Mouse (Mus musculus) forebrain, embryonic 14.5 days (tissue): ENCODE results near the gene Sgpl1. TPM values are rescaled to one million over a fixed set of nuclear protein-coding genes. Genes with fewer than 3 reads are reported as not detected.
A peak's percentile ranks its signal among the peaks of the same experiment; 100 is the strongest.

Source experiments
- ATAC-seq: fragments of 200-750 bp; cut with Nextera tagmentation; 2 replicates; pipeline ENCODE4 v1.8.0; 2017; ENCODE audit warnings: mild to moderate bottlenecking, moderate library complexity
- DNase-seq: peaks from one replicate; pipeline ENCODE4 v3.0.0-alpha.2; 2015; ENCODE audit warnings: low spot score
- H3K27ac ChIP-seq: fragments of 300-500 bp; sonication (generic); 2 replicates; pipeline ENCODE4 v1.5.1; 2014; ENCODE audit warnings: low read depth, mild to moderate bottlenecking, control low read depth, low read length, moderate library complexity
- H3K27me3 ChIP-seq: fragments of 300-500 bp; sonication (generic); replicated peaks from 2 replicates; pipeline ENCODE4 v1.6.1; 2014; ENCODE audit warnings: low read length, control low read depth, mixed read lengths; ENCODE audit not compliant: control insufficient read depth, insufficient read depth
- H3K36me3 ChIP-seq: fragments of 300-500 bp; sonication (generic); 2 replicates; pipeline ENCODE4 v1.6.1; 2014; ENCODE audit warnings: low read length, control low read depth; ENCODE audit not compliant: control insufficient read depth, insufficient read depth
- H3K4me1 ChIP-seq: fragments of 300-500 bp; sonication (generic); 2 replicates; pipeline ENCODE4 v1.6.1; 2014; ENCODE audit warnings: antibody characterized with exemption, low read length, control low read depth; ENCODE audit not compliant: control insufficient read depth, insufficient read depth
- H3K4me2 ChIP-seq: fragments of 300-500 bp; sonication (generic); 2 replicates; pipeline ENCODE4 v1.6.1; 2014; ENCODE audit warnings: mild to moderate bottlenecking, control low read depth, low read length
- H3K4me3 ChIP-seq: fragments of 300-500 bp; sonication (generic); 2 replicates; pipeline ENCODE4 v1.5.1; 2014; ENCODE audit warnings: low read depth, low read length, control low read depth
- H3K9ac ChIP-seq: fragments of 300-500 bp; sonication (generic); 2 replicates; pipeline ENCODE4 v1.6.1; 2014; ENCODE audit warnings: mild to moderate bottlenecking, low read length, control low read depth, moderate library complexity
- H3K9me3 ChIP-seq: fragments of 300-500 bp; sonication (generic); replicated peaks from 2 replicates; pipeline ENCODE4 v1.6.1; 2016; ENCODE audit warnings: low read length, control low read depth, mixed read lengths; ENCODE audit not compliant: control insufficient read depth
- WGBS: fragments of 180-500 bp; shearing (Covaris S2); extraction: QIAGEN DNeasy Blood & Tissue Kit; methylation state at CpG from one replicate; pipeline ENCODE4 v1.1.7; 2014; 5-methylcytosine and 5-hydroxymethylcytosine counted together
- polyA plus RNA-seq: library from polyadenylated mRNA; unstranded; fragments of >200 nt; fragmentation: Nextera tagmentation; extraction: Ambion mirVana; gene quantifications from 2 replicates; pipeline ENCODE4 v1.2.1, GENCODE M21; 2014

Sgpl1 gene
- polyA plus RNA-seq, 1 experiment from 2014 or later: 65.7 TPM

GRCm38 (mm10) chr10:61065287-61066005, 82.1 kb downstream of the Sgpl1 start:
- Histone ChIP-seq H3K4me1 (peaks cover 2% of the 10 kb centered on the region; the same call in 1 of the 2 replicates), H3K27me3 (no peaks in the 10 kb centered on the region), H3K9ac (no peak overlapping the region), H3K9me3 (no peaks in the 10 kb centered on the region), H3K4me3 (no peak overlapping the region), H3K4me2 (no peak overlapping the region), H3K27ac (no peak overlapping the region), H3K36me3 (no peaks in the 10 kb centered on the region)
- DNase-seq: peak; percentile 35
- 62% methylated on average over 13 of the region's 13 CpGs for WGBS
- peak; percentile 49; the same call in 1 of the 2 replicates for ATAC-seq

GRCm38 (mm10) chr10:61064635-61065034, 82.9 kb downstream of the Sgpl1 start:
- H3K9ac ChIP-seq: no peak overlapping the region
- no peaks in the 10 kb centered on the region for H3K9me3 ChIP-seq
- H3K36me3 ChIP-seq: no peaks in the 10 kb centered on the region
- H3K4me2 ChIP-seq: no peak overlapping the region
- 9% methylated on average over 8 of the region's 8 CpGs for WGBS
- H3K4me1 ChIP-seq: peaks cover 5% of the 10 kb centered on the region; the same call in 1 of the 2 replicates
- no peak overlapping the region for H3K27ac ChIP-seq
- H3K4me3 ChIP-seq: no peak overlapping the region
- DNase-seq (no peak), ATAC-seq (no peak)
- H3K27me3 ChIP-seq: no peaks in the 10 kb centered on the region

- no peak for DNase-seq
- H3K4me3 ChIP-seq: no peak overlapping the region
- no peak overlapping the region for H3K4me2 ChIP-seq
- WGBS: 57% methylated on average over 10 of the region's 10 CpGs
- no peaks in the 10 kb centered on the region for H3K9me3 ChIP-seq
- no peaks in the 10 kb centered on the region for H3K36me3 ChIP-seq
- no peak overlapping the region for H3K27ac ChIP-seq
- H3K4me1 ChIP-seq: peaks cover 6% of the 10 kb centered on the region; the same call in 1 of the 2 replicates
- no peak overlapping the region for H3K9ac ChIP-seq
- no peak for ATAC-seq
- H3K27me3 ChIP-seq: no peaks in the 10 kb centered on the region
These were observed 84.1 kb downstream of the Sgpl1 start for GRCm38 (mm10) chr10:61063271-61063864.

- Histone ChIP-seq H3K9me3 (no peaks in the 10 kb centered on the region), H3K4me1 (0 out of 2 replicates have a peak, but pooled peaks cover 4% of the 10 kb centered on the region), H3K27me3 (no peaks in the 10 kb centered on the region), H3K9ac (no peak overlapping the region), H3K4me3 (no peak overlapping the region), H3K4me2 (no peak overlapping the region), H3K27ac (no peak overlapping the region), H3K36me3 (no peaks in the 10 kb centered on the region)
- 24% methylated on average over 6 of the region's 6 CpGs for WGBS
- DNase-seq (peak; percentile 64), ATAC-seq (0 out of 2 replicates have a peak, but pooled peaks have one; percentile 29)
These were observed 87.9 kb downstream of the Sgpl1 start for GRCm38 (mm10) chr10:61059543-61060110.

- Histone ChIP-seq H3K9me3 (no peaks in the 10 kb centered on the region), H3K27ac (no peak overlapping the region), H3K27me3 (no peaks in the 10 kb centered on the region), H3K4me2 (no peak overlapping the region), H3K4me1 (0 out of 2 replicates have a peak, but pooled peaks cover 4% of the 10 kb centered on the region), H3K9ac (no peak overlapping the region), H3K4me3 (no peak overlapping the region), H3K36me3 (no peaks in the 10 kb centered on the region)
- no CpG with 5 or more reads among the region's 1 CpGs for WGBS
- no peak for ATAC-seq
- DNase-seq: no peak
These were observed 88.4 kb downstream of the Sgpl1 start for GRCm38 (mm10) chr10:61059101-61059500.

GRCm38 (mm10) chr10:61056661-61057060, 90.8 kb downstream of the Sgpl1 start:
- H3K9me3 ChIP-seq: no peaks in the 10 kb centered on the region
- 97% methylated on average over 7 of the region's 7 CpGs for WGBS
- no peak overlapping the region for H3K4me3 ChIP-seq
- no peak overlapping the region for H3K27ac ChIP-seq
- no peaks in the 10 kb centered on the region for H3K36me3 ChIP-seq
- no peak overlapping the region for H3K9ac ChIP-seq
- DNase-seq (no peak), ATAC-seq (no peak)
- H3K4me1 ChIP-seq: 0 out of 2 replicates have a peak, but pooled peaks cover 4% of the 10 kb centered on the region
- H3K27me3 ChIP-seq: no peaks in the 10 kb centered on the region
- H3K4me2 ChIP-seq: no peak overlapping the region

- ATAC-seq: peak; percentile 60
- H3K9ac ChIP-seq: no peak overlapping the region
- 57% methylated on average over 14 of the region's 14 CpGs for WGBS
- no peaks in the 10 kb centered on the region for H3K4me1 ChIP-seq
- no peaks in the 10 kb centered on the region for H3K9me3 ChIP-seq
- H3K27me3 ChIP-seq: no peaks in the 10 kb centered on the region
- H3K4me3 ChIP-seq: no peak overlapping the region
- no peak overlapping the region for H3K4me2 ChIP-seq
- peak; percentile 86 for DNase-seq
- no peak overlapping the region for H3K27ac ChIP-seq
- H3K36me3 ChIP-seq: no peaks in the 10 kb centered on the region
These were observed 95.4 kb downstream of the Sgpl1 start for GRCm38 (mm10) chr10:61051993-61052613.
